Mouse (Mus musculus): Measurements from ENCODE around the gene Plekhm2. TPM values are rescaled to one million over a fixed set of nuclear protein-coding genes. Genes with fewer than 3 reads are reported as not detected.

The Plekhm2 gene
- 7.5 and 8.3 TPM in 2 replicates for polyA plus RNA-seq (2015; fragmentation: Nextera tagmentation; extraction: Ambion mirVana)

DNA sequence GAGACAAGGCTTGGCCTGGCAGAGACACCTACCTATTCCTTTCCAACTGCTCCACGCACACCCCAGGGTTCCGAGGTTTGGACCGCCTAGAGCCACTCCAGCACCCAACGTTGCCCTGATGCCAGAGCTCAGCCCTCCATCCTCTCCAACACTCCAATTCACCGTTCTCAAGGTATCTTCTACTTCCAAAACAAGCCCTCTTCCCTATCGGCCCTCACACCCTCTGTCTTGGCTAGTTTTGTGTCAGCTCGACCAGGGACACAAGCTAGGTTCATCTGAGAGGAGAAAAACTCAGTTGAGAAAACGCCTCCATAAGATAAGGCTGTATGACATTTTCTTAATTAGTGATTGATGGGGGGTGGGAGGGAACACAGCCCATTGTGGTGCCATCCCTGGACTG, at the start of gene Plekhm2:
Gene Plekhm2 (minus strand): TSS at position 101 of the 400 bp plus-strand sequence.
- 0 out of 2 replicates have a peak, but pooled peaks have one; percentile 2 for ATAC-seq
- WGBS = 76% methylated on average over 8 of the region's 8 CpGs
- Histone ChIP-seq H3K4me3 (replicated peaks) (peak within 1 kb of the TSS; percentile 87), H3K4me1 (replicated peaks) (peaks cover 24% of the 10 kb centered on the region), H3K9me3 (no peaks in the 10 kb centered on the region), H3K4me2 (replicated peaks) (peak within 1 kb of the TSS; percentile 92), H3K27ac (peak within 1 kb of the TSS; percentile 74), H3K36me3 (peaks cover 10% of the 10 kb centered on the region), H3K27me3 (no peaks in the 10 kb centered on the region), H3K9ac (replicated peaks) (peak within 1 kb of the TSS; percentile 94)

GRCm38 (mm10) chr4:141713598-141714142, 49.0 kb upstream of the Plekhm2 start:
- Histone ChIP-seq H3K36me3 (peaks cover 46% of the 10 kb centered on the region), H3K4me2 (replicated peaks) (no peak overlapping the region), H3K27me3 (no peaks in the 10 kb centered on the region), H3K4me3 (replicated peaks) (no peak overlapping the region), H3K9me3 (no peaks in the 10 kb centered on the region), H3K27ac (no peak overlapping the region), H3K4me1 (replicated peaks) (peaks cover 8% of the 10 kb centered on the region), H3K9ac (replicated peaks) (no peak overlapping the region)
- ATAC-seq = no peak
- WGBS = 86% methylated on average over 5 of the region's 5 CpGs

GRCm38 (mm10) chr4:141711250-141711649, 46.6 kb upstream of the Plekhm2 start:
- H3K36me3 ChIP-seq = peaks cover 66% of the 10 kb centered on the region
- no peaks in the 10 kb centered on the region for H3K27me3 ChIP-seq
- H3K9ac ChIP-seq (replicated peaks) = no peak overlapping the region
- H3K9me3 ChIP-seq = no peaks in the 10 kb centered on the region
- H3K4me1 ChIP-seq (replicated peaks) = peaks cover 8% of the 10 kb centered on the region
- no peak overlapping the region for H3K27ac ChIP-seq
- WGBS = 97% methylated on average over 1 of the region's 1 CpGs
- H3K4me3 ChIP-seq (replicated peaks) = no peak overlapping the region
- no peak overlapping the region for H3K4me2 ChIP-seq (replicated peaks)
- ATAC-seq = no peak

DNA sequence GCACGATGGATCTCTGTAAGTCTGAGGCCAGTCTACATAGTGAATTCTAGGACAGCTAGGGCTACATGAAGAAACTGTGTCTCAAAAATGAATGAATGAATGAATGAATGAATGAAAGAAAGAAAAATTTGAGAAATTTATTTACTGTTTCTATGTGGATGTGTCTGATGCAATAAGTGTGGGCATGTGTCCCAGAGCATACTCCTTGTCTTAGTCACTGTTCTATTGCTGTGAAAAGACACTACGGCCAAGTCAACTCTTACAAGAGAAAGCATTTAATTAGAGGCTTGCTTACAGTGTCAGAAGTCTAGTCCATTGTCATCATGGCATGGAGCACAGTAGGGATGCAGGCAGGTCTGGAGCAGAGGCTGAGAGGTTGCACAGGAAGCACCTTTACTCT, 44.3 kb upstream of the Plekhm2 start:
- Histone ChIP-seq H3K9ac (replicated peaks) (no peak overlapping the region), H3K4me1 (replicated peaks) (peaks cover 3% of the 10 kb centered on the region), H3K4me3 (replicated peaks) (no peak overlapping the region), H3K27ac (no peak overlapping the region), H3K36me3 (peaks cover 89% of the 10 kb centered on the region), H3K27me3 (no peaks in the 10 kb centered on the region), H3K9me3 (no peaks in the 10 kb centered on the region), H3K4me2 (replicated peaks) (no peak overlapping the region)
- WGBS = 96% methylated on average over 2 of the region's 2 CpGs
- ATAC-seq = no peak

DNA sequence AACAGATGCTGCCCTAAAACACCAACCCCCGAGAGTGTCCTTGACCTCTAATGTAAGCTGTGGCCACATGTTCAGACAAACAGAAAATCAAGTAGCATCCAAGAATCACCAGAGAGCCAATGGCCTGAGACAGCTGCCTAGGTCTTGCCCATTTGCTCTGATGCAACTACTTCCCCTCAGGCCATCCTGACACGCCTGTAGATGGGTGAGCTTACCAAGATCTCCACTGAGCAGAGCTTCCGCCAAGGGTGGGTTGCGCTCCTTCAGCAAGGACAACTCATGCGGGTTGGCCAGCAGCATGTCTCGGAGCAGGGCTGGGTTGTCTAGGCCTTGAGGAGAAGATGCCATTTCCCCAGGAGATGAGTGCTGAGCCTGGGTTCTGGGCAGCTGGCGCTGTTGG, 43.3 kb upstream of the Plekhm2 start:
- Histone ChIP-seq H3K9me3 (no peaks in the 10 kb centered on the region), H3K27ac (no peak overlapping the region), H3K27me3 (no peaks in the 10 kb centered on the region), H3K4me3 (replicated peaks) (no peak overlapping the region), H3K4me2 (replicated peaks) (no peak overlapping the region), H3K4me1 (replicated peaks) (no peaks in the 10 kb centered on the region), H3K9ac (replicated peaks) (no peak overlapping the region), H3K36me3 (peaks cover 94% of the 10 kb centered on the region)
- WGBS = 96% methylated on average over 7 of the region's 7 CpGs
- no peak for ATAC-seq

DNA sequence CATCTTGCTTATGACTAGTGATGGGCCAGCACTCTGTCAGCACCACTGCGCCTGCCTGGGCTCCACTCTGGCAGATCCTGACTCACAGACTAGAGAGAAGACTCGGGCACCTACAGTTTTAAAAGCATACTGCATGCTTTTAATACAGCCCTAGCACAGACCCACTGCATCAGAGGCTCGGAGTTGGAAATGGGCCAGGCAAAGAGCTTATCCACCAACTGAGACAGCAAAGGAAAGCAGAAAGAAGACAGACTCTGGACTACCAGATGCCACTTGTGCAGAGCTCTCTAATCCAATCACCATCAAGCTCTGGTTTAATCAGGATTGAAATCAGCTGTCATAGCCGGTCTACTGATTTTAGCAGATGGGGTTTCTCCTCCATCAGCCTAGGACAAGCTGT, 40.6 kb upstream of the Plekhm2 start:
- H3K4me2 ChIP-seq (replicated peaks) = no peak overlapping the region
- no peak overlapping the region for H3K4me3 ChIP-seq (replicated peaks)
- H3K36me3 ChIP-seq = peaks cover 91% of the 10 kb centered on the region
- H3K9ac ChIP-seq (replicated peaks) = no peak overlapping the region
- peak overlapping the region; percentile 64; the same call in 1 of the 2 replicates for H3K27ac ChIP-seq
- WGBS = 76% methylated on average over 4 of the region's 4 CpGs
- H3K27me3 ChIP-seq = no peaks in the 10 kb centered on the region
- H3K9me3 ChIP-seq = no peaks in the 10 kb centered on the region
- no peaks in the 10 kb centered on the region for H3K4me1 ChIP-seq (replicated peaks)
- peak; percentile 82 for ATAC-seq

DNA sequence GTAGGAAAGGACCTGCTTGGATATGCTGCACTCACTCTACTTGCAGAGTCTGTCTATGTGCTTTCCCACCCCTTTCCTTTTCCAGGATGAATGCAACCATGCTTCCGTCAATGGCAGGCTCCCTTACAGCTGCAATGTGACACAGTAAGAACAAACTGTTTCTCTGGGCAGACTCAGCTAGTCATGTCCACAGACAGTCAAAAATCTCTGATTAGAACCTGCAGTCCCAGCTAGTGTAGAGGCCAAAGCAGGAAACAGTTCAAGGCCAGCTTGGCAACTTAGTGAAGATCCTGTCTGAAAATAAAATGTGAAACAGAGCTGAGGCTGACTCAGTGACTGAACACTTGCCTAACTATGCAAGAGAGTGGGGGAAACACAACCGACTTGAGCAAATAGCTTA, 39.9 kb upstream of the Plekhm2 start:
- Histone ChIP-seq H3K27ac (0 out of 2 replicates have a peak overlapping the region, but pooled peaks have one; percentile 25), H3K9me3 (no peaks in the 10 kb centered on the region), H3K9ac (replicated peaks) (no peak overlapping the region), H3K4me1 (replicated peaks) (no peaks in the 10 kb centered on the region), H3K27me3 (no peaks in the 10 kb centered on the region), H3K36me3 (peaks cover 93% of the 10 kb centered on the region), H3K4me3 (replicated peaks) (no peak overlapping the region), H3K4me2 (replicated peaks) (no peak overlapping the region)
- no peak for ATAC-seq
- WGBS = 95% methylated on average over 2 of the region's 2 CpGs

GRCm38 (mm10) chr4:141694719-141695118, 30.0 kb upstream of the Plekhm2 start:
- Histone ChIP-seq H3K36me3 (peaks cover 81% of the 10 kb centered on the region), H3K4me1 (replicated peaks) (no peaks in the 10 kb centered on the region)
- no peak for ATAC-seq

GRCm38 (mm10) chr4:141688505-141688904, 23.8 kb upstream of the Plekhm2 start:
- WGBS = 94% methylated on average over 8 of the region's 8 CpGs
- Histone ChIP-seq H3K36me3 (peaks cover 77% of the 10 kb centered on the region), H3K27me3 (no peaks in the 10 kb centered on the region), H3K27ac (no peak overlapping the region), H3K9me3 (no peaks in the 10 kb centered on the region), H3K4me3 (replicated peaks) (no peak overlapping the region), H3K4me2 (replicated peaks) (no peak overlapping the region), H3K4me1 (replicated peaks) (no peaks in the 10 kb centered on the region), H3K9ac (replicated peaks) (no peak overlapping the region)
- ATAC-seq = no peak

More at GRCm38 (mm10) chr4:141694719-141695118, 30.0 kb upstream of the Plekhm2 start:
- Histone ChIP-seq H3K4me2 (replicated peaks) (no peak overlapping the region), H3K27ac (no peak overlapping the region), H3K9me3 (no peaks in the 10 kb centered on the region), H3K9ac (replicated peaks) (no peak overlapping the region), H3K4me3 (replicated peaks) (no peak overlapping the region), H3K27me3 (no peaks in the 10 kb centered on the region)
- WGBS = 97% methylated on average over 8 of the region's 8 CpGs

GRCm38 (mm10) chr4:141686525-141686924, 21.8 kb upstream of the Plekhm2 start:
- 88% methylated on average over 8 of the region's 8 CpGs for WGBS
- Histone ChIP-seq H3K27ac (no peak overlapping the region), H3K9ac (replicated peaks) (no peak overlapping the region), H3K4me3 (replicated peaks) (no peak overlapping the region), H3K9me3 (no peaks in the 10 kb centered on the region), H3K27me3 (no peaks in the 10 kb centered on the region), H3K36me3 (peaks cover 70% of the 10 kb centered on the region), H3K4me2 (replicated peaks) (no peak overlapping the region), H3K4me1 (replicated peaks) (0 out of 2 replicates have a peak, but pooled peaks cover 7% of the 10 kb centered on the region)
- no peak for ATAC-seq

- H3K9me3 ChIP-seq = no peaks in the 10 kb centered on the region
- no peak overlapping the region for H3K9ac ChIP-seq (replicated peaks)
- H3K4me3 ChIP-seq (replicated peaks) = no peak overlapping the region
- H3K27ac ChIP-seq = no peak overlapping the region
- no peaks in the 10 kb centered on the region for H3K27me3 ChIP-seq
- no peak overlapping the region for H3K4me2 ChIP-seq (replicated peaks)
- peaks cover 66% of the 10 kb centered on the region for H3K36me3 ChIP-seq
- H3K4me1 ChIP-seq (replicated peaks) = 0 out of 2 replicates have a peak, but pooled peaks cover 7% of the 10 kb centered on the region
- no peak for ATAC-seq
- 95% methylated on average over 3 of the region's 3 CpGs for WGBS
Observed at GRCm38 (mm10) chr4:141686093-141686492, 21.4 kb upstream of the Plekhm2 start.

DNA sequence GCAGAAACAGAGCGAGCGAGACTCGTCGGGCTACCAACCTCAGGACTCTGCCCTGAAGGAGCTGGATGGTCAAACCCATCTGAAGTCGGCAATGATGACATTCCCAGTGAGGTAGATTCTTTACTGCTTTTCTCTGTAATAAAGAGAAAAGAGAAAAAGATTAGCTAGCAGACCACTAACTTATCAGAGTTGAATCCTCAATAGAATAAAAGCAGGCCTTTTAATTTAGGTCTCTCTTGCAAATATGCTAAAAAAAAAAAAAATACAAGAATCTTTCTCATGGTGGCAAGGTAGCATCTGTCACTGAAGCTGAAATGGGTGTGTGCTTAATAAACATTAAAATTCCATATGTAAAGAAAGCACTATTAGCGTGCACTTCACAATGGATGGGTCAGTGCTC, 20.8 kb upstream of the Plekhm2 start, which contains the start of gene Rsc1a1:
Gene Rsc1a1 (minus strand): TSS at position 101 of the 400 bp plus-strand sequence.
- 95% methylated on average over 6 of the region's 6 CpGs for WGBS
- Histone ChIP-seq H3K9ac (replicated peaks) (no peak within 1 kb of the TSS), H3K27me3 (no peaks in the 10 kb centered on the region), H3K4me1 (replicated peaks) (0 out of 2 replicates have a peak, but pooled peaks cover 7% of the 10 kb centered on the region), H3K36me3 (peaks cover 61% of the 10 kb centered on the region), H3K27ac (no peak within 1 kb of the TSS), H3K9me3 (no peaks in the 10 kb centered on the region), H3K4me2 (replicated peaks) (no peak within 1 kb of the TSS), H3K4me3 (replicated peaks) (no peak within 1 kb of the TSS)
- no peak for ATAC-seq

Measured in midbrain, embryonic 13.5 days (tissue).